Mouse (Mus musculus) spleen, adult 2 months (tissue): ENCODE data around the gene Cwc27.

Experiments used
- CTCF ChIP-seq: fragments of 200-500 bp; IDR thresholded peaks from 2 replicates; pipeline ENCODE4 v1.5.1; 2011; ENCODE audit warnings: mild to moderate bottlenecking, inconsistent platforms; ENCODE audit not compliant: insufficient read depth, insufficient read length, insufficient replicate concordance; ENCODE audit errors: extremely low read depth
- POLR2A ChIP-seq: fragments of 200-500 bp; IDR thresholded peaks from 2 replicates; pipeline ENCODE4 v1.6.1; 2011; ENCODE audit warnings: low read depth, low read length, inconsistent platforms

DNA sequence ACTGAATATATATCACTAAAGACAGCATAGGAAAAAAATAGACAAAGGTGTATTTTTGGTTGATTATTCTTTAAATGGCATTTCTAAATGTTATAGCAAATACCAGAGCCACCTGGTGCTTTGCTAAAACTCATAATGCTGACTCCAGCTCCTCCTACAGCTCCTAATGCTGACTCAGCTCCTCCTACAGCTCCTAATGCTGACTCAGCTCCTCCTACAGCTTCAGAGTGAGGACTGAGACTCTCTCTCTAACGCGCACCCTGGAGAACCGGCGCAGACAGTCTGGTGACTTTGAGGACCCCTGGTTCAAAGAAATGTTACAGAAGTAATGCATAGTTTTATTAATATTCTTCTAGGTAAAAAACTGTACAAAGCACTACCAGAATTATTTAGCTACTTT, 74.1 kb downstream of the Cwc27 start:
- no peak for TF ChIP-seq CTCF
- no peak for TF ChIP-seq POLR2A
